Mouse (Mus musculus) layer of hippocampus, adult 9-10 months (tissue): ENCODE data around the gene Rnf43.

ENCODE experiments used
- DNase-seq: peaks from one replicate; pipeline ENCODE4 v3.0.0; 2022; ENCODE audit warnings: low spot score

The Rnf43 gene

GRCm38 (mm10) chr11:87662407-87662806, at the start of gene Rnf43:
Rnf43 (plus strand) TSS chr11:87662722.
- DNase-seq = peak; percentile 80

DNA sequence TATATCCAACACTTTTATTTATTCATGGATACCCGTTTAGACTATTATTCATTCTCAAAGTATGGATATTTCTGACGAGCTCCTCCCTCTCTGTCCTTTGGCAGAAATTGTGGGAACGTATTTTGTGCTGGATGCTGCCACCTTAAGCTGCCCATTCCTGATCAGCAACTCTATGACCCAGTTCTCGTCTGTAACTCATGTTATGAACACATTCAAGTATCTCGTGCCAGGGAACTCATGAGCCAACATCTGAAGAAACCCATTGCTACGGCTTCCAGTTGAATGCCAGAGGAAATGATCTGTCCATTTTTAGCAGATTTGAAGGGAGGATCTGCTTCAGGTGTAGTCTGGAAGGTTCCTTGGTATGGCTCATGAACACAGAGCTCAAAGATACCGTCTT, 48.5 kb upstream of the Rnf43 start:
- no peak for DNase-seq

- no peak for DNase-seq
Measured at GRCm38 (mm10) chr11:87615551-87615950, 47.0 kb upstream of the Rnf43 start.

DNA sequence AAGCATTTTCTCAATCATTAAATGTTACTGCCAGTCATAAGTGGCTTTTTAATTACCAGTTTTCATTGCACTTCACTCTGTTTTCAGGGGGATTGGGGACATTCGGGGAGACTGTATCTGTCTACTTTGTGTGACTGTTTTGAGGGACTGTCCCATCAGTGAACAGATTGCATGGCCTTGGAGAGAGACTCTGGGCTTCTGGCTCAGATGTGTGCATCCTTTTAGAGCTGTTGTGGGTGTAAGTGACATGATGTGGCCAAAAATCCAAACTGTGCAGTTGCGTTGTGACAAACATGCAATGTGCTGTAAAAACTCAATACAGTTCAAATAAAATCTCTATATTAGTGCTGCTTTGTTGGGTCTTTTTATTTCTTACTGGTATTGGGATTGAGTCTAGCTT, 46.6 kb upstream of the Rnf43 start:
- DNase-seq = no peak

DNA sequence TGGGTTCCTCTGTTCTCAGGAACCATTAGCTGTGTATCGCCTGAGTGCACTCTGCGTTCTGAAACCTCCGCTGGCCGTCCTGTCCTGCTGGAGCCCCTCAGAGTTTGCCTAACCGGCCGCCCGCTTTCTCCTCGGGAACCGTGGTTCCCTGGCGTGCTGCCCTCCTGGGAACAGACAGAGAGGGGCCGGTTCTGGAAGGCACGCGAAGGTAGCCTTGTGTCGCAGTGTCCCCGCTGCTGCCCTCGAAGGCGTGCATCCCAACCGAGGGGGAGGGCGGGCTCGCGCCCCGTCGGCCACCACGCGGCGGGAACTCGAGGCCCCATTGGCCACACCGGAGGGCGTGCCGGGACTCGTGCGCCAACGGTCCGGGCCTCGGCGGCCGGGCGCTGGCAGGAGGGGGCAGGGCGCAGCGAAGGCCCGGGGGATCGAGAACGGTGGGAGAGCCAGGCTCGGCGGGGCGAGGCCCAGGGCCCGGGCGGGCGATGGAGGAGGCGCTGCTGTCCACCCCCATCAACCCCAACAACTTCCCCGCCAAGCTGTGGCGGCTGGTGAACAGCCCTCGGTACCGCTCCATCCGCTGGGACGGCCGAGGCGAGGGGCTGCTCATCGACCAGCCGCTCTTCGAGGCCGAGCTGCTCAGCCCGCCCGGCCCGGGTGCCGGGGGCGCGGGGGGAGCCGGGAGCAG, 45.6 kb upstream of the Rnf43 start, which contains the start of gene Hsf5:
Gene Hsf5, plus strand, starts transcription at position 375 of the 685 bp plus-strand sequence.
- DNase-seq = no peak

DNA sequence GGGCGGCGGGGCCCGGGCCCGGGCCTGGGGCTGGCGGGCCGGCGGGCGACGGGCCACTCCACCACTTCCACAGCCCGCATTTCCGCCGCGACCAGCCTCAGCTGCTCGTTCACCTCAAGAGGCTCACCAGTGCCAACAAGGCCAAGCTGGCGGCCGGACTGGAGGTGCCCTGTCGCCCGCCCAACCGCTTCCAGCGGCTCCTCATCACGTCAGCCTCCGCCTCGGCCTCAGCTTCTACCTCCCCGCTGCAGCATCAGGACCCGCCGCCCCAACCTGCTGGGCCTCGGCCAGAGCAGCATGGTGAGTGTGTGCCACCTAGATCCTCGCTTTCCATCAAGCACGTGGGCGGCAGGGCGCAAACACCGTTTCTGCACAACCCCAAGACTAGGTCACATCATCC, 44.9 kb upstream of the Rnf43 start:
- DNase-seq = no peak

DNA sequence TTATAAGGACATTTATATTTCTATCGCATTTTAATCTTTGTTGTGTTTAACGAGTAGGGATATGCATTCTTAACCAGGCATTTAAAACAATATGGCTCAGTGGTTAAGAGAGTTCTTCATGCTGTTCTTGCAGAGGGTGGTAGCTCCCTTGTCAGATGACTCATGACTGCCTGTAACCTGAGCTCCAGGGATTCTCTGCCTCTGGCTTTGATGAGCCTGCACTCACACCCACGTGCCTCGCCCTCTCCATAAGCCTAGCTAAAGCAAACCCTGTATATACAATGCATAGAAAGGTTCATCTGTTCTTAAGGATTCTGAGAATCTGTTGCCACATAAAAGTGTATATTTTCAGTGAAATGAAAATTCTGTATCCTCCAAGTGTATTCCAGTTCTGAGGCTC, 39.4 kb upstream of the Rnf43 start:
- DNase-seq = no peak

GRCm38 (mm10) chr11:87629859-87630258, 32.7 kb upstream of the Rnf43 start:
- no peak for DNase-seq

- no peak for DNase-seq
Measured at GRCm38 (mm10) chr11:87638793-87639192, 23.7 kb upstream of the Rnf43 start.

DNA sequence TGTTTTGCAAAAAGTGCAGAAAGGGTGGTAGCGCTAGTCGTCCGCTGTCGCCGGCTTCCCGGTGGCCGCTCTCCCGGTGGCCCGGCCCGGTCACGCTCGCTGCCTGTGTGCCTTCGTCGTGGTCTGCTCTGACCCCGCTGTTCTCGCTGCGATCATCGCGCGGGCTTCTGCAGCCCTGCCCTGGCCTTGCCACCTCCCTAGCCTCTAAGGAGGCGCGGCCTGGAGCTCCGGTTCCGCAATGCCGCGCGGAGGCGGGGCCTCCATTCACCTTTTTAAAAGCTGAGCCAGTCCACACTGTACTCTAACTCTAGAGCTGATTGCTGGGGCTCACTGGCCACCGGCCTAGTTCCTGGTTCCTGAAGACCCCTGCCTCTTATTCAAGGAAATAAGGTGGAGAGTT, 23.3 kb upstream of the Rnf43 start:
- DNase-seq = no peak

DNA sequence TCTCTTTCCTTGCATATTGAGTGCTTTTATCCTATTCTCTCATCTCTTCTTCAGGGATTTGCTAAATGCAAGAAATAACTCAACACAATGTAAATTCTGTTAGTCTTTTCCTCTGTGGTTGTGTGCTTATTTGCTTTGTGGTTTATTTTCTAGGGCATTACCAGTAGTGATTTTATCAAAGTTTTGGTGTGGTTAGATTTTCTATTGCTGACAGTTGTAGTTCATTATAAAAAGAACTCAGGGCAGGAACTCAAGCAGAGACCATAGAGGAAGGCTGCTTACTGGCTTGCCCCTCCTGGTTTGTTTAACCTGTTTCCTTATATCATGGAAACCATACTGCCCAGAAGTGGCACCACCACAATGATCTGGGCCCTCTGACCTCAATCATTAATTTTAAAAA, 19.7 kb upstream of the Rnf43 start:
- no peak for DNase-seq

DNA sequence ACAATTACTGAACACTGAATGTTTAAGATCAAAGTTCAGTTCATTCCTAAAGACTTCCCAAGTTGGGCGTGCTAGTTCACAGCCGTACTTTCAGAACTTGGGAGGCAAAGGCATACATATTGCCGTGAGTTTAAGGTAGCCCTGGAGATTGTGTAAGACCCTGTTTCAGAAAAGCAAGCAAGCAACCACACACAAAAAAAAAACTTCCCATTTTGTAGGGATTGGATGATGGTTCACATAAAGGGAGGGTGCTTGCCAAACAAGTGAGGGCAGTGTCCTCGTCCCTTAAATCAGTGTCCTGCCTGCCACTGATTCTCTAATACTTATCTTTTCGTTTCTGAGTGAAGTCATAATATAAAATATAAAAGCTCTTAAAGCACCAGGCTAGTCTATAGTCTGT, 7.8 kb upstream of the Rnf43 start:
- no peak for DNase-seq

DNA sequence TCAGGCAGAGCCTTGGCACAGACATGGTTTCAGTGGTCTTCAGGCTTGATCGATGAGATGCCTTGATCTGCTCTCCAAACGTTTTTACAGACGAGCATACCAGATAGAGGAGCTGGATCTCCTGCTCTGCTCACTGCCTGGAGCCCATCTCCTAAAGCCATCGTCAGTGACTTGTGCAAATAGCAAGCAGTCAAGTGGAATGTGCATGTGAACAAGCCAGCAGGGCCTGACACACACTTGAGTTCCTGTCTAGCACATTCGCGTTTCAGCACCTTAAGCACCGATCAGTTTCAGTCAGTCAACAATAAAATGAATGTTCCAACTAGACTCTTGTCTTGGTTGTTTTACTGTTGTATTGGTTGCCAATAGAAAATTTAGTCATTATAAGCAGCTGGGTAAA, 3.3 kb upstream of the Rnf43 start:
- no peak for DNase-seq

GRCm38 (mm10) chr11:87662822-87663221, 300 bp downstream of the Rnf43 start:
- no peak for DNase-seq

DNA sequence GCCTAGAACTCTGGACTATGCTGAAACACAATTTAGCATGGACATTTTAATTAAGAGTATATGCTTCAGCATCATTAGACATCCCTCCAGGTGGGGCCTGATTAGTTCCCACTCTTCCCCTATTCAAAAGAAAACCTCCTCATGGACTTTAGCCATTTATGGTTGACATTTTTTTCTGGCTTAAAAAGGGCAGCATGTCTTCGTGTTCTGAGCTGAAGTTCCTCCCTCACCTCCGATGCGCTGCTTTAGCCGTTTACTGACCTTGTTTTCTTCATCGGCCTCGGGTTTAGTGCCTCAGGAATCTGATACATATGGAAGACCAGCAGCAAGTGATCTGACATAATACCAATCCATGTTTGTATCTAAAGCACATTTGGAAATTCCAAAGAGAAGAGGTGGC, 1.4 kb downstream of the Rnf43 start:
- no peak for DNase-seq

DNA sequence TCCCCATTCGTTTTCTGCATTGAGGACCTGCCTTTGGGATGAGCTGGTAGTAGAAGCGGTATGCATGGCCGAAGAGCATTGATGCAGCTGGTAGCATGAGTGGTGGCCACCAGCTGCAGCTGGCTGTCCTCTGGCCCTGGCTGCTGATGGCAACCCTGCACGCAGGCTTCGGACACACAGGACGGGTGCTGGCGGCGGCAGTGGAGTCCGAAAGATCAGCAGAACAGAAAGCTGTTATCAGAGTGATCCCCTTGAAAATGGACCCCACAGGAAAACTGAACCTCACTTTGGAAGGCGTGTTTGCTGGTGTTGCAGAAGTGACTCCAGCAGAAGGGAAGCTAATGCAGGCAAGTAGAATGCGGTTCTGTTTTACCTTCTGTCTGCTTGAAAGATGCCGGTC, 2.0 kb downstream of the Rnf43 start:
- DNase-seq = no peak

GRCm38 (mm10) chr11:87665224-87665623, 2.7 kb downstream of the Rnf43 start:
- DNase-seq = no peak

DNA sequence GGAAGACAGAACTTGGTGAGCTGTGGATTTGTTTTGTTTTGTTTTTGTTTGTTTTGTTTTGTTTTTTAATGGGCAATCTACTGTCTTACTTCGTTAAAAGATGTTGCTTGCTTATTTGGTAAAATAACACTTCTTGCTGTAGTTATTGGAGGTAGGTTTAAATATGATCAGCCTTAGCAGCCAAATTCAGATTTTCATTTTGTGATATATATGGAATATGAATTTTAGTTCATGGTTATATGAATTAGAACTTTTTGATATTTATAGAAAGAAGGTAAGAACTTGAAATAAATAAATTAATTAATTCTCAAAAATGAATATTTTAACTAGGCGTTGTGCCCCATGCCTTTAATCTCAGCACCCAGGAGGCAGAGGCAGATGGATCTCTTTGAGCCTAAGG, 3.1 kb downstream of the Rnf43 start:
- DNase-seq = no peak

GRCm38 (mm10) chr11:87666256-87667035, 3.9 kb downstream of the Rnf43 start:
- no peak for DNase-seq

- DNase-seq = no peak
Measured at GRCm38 (mm10) chr11:87667107-87668090, 4.9 kb downstream of the Rnf43 start.

- no peak for DNase-seq
Measured at GRCm38 (mm10) chr11:87673282-87673681, 10.8 kb downstream of the Rnf43 start.

DNA sequence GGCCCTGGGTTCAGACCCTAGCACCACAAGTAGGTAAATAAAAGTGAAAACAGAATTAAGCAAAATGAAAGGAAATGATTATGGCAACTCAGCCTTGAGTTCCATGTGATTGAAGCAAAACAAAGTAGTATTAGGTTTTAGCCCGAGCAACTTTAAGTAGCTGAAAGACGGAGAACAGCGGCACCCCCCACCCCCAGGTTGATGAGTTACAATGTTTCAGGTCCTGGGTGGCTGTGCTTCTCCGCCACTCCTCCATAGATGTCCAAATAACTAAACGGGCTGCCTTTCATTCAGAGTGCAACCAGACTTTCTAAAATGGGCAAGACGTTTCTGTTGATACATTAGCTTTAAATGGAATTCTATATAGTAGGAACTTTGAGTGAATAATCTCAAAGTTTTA, 13.1 kb downstream of the Rnf43 start:
- DNase-seq = no peak
